Mouse (Mus musculus) liver, postnatal 0 days (tissue): ENCODE measurements at regions not wholly inside any gene's neighbourhood (a gene's known extent, or its start where the extent isn't known, plus 50 kb on each side); places are given as distances from the start of the nearest gene placed in this dataset.

Experiments
- ATAC-seq: fragments of 200-750 bp; cut with Nextera tagmentation; 2 replicates; pipeline ENCODE4 v1.8.0; 2017; ENCODE audit warnings: mild to moderate bottlenecking, moderate library complexity
- DNase-seq: peaks from one replicate; pipeline ENCODE4 v3.0.0-alpha.2; 2016
- H3K27ac ChIP-seq: fragments of 300-500 bp; sonication (generic); 2 replicates; pipeline ENCODE4 v1.5.1; 2014; ENCODE audit warnings: antibody characterized with exemption, moderate library complexity, mild to moderate bottlenecking, low read depth
- H3K27me3 ChIP-seq: fragments of 300-500 bp; sonication (generic); 2 replicates; pipeline ENCODE4 v1.6.1; 2014; ENCODE audit warnings: low read length, control low read depth, mixed read lengths; ENCODE audit not compliant: insufficient read depth
- H3K36me3 ChIP-seq: fragments of 300-500 bp; sonication (generic); replicated peaks from 2 replicates; pipeline ENCODE4 v1.6.1; 2014; ENCODE audit warnings: mild to moderate bottlenecking, control low read depth, low read length, moderate library complexity, mixed read lengths; ENCODE audit not compliant: insufficient read depth
- H3K4me1 ChIP-seq: fragments of 300-500 bp; sonication (generic); 2 replicates; pipeline ENCODE4 v1.6.1; 2014; ENCODE audit warnings: antibody characterized with exemption, mild to moderate bottlenecking, control low read depth; ENCODE audit not compliant: insufficient read depth
- H3K4me2 ChIP-seq: fragments of 300-500 bp; sonication (generic); 2 replicates; pipeline ENCODE4 v1.6.1; 2014; ENCODE audit warnings: low read depth, mild to moderate bottlenecking, low read length, moderate library complexity, mixed read lengths
- H3K4me3 ChIP-seq: fragments of 300-500 bp; sonication (generic); 2 replicates; pipeline ENCODE4 v1.5.1; 2014; ENCODE audit warnings: low read depth, low read length
- H3K9ac ChIP-seq: fragments of 300-500 bp; sonication (generic); replicated peaks from 2 replicates; pipeline ENCODE4 v1.6.1; 2014; ENCODE audit warnings: mild to moderate bottlenecking, moderate library complexity
- H3K9me3 ChIP-seq: fragments of 300-500 bp; sonication (generic); 2 replicates; pipeline ENCODE4 v1.6.1; 2016; ENCODE audit warnings: mild to moderate bottlenecking, control low read depth, low read length, mixed read lengths
- CTCF ChIP-seq: sonication (generic); IDR thresholded peaks from 2 replicates; pipeline ENCODE4 v1.5.1; 2016; ENCODE audit warnings: antibody characterized with exemption, low read depth
- EP300 ChIP-seq: IDR thresholded peaks from 2 replicates; pipeline ENCODE4 v1.6.1; 2016; ENCODE audit warnings: antibody characterized with exemption, low read depth, mild to moderate bottlenecking
- WGBS: fragments of 180-500 bp; shearing (Covaris S2); extraction: QIAGEN DNeasy Blood & Tissue Kit; methylation state at CpG from one replicate; pipeline ENCODE4 v1.1.7; 2014; ENCODE audit not compliant: insufficient replicate concordance; 5-methylcytosine and 5-hydroxymethylcytosine counted together

GRCm38 (mm10) chr3:21553159-21553758 lies 523.2 kb upstream of the Tbl1xr1 start:
- H3K9me3 ChIP-seq: no peaks in the 10 kb centered on the region
- DNase-seq: no peak
- H3K9ac ChIP-seq: no peak overlapping the region
- TF ChIP-seq EP300 (no peak), CTCF (no peak)
- ATAC-seq: peak; percentile 41; the same call in 1 of the 2 replicates
- H3K4me1 ChIP-seq: no peaks in the 10 kb centered on the region
- H3K27ac ChIP-seq: no peak overlapping the region
- no peak overlapping the region for H3K4me2 ChIP-seq
- no peaks in the 10 kb centered on the region for H3K27me3 ChIP-seq
- no peaks in the 10 kb centered on the region for H3K36me3 ChIP-seq
- WGBS: 56% methylated on average over 3 of the region's 3 CpGs
- no peak overlapping the region for H3K4me3 ChIP-seq

GRCm38 (mm10) chr3:21553859-21554258 lies 522.6 kb upstream of the Tbl1xr1 start:
- no peak overlapping the region for H3K27ac ChIP-seq
- H3K4me1 ChIP-seq: no peaks in the 10 kb centered on the region
- WGBS: 50% methylated on average over 1 of the region's 1 CpGs
- no peaks in the 10 kb centered on the region for H3K9me3 ChIP-seq
- DNase-seq (no peak), ATAC-seq (no peak)
- H3K9ac ChIP-seq: no peak overlapping the region
- H3K27me3 ChIP-seq: no peaks in the 10 kb centered on the region
- TF ChIP-seq CTCF: no peak
- TF ChIP-seq EP300: no peak
- no peak overlapping the region for H3K4me2 ChIP-seq
- no peak overlapping the region for H3K4me3 ChIP-seq
- H3K36me3 ChIP-seq: no peaks in the 10 kb centered on the region

- Histone ChIP-seq H3K27me3 (no peaks in the 10 kb centered on the region), H3K4me1 (no peaks in the 10 kb centered on the region), H3K9ac (no peak overlapping the region), H3K9me3 (no peaks in the 10 kb centered on the region), H3K4me3 (no peak overlapping the region), H3K4me2 (no peak overlapping the region), H3K27ac (no peak overlapping the region), H3K36me3 (no peaks in the 10 kb centered on the region)
- TF ChIP-seq CTCF (no peak), EP300 (no peak)
- 84% methylated on average over 12 of the region's 12 CpGs for WGBS
- ATAC-seq (no peak), DNase-seq (no peak)
Measured at GRCm38 (mm10) chr3:21557963-21558441, 518.5 kb upstream of the Tbl1xr1 start.

- Histone ChIP-seq H3K9ac (no peak overlapping the region), H3K4me1 (no peaks in the 10 kb centered on the region), H3K4me3 (no peak overlapping the region), H3K9me3 (no peaks in the 10 kb centered on the region), H3K27ac (no peak overlapping the region), H3K4me2 (no peak overlapping the region), H3K27me3 (no peaks in the 10 kb centered on the region), H3K36me3 (no peaks in the 10 kb centered on the region)
- TF ChIP-seq EP300 (no peak), CTCF (no peak)
- DNase-seq (no peak), ATAC-seq (no peak)
- 78% methylated on average over 2 of the region's 2 CpGs for WGBS
Measured at GRCm38 (mm10) chr3:21562771-21563312, 513.6 kb upstream of the Tbl1xr1 start.

- no peak overlapping the region for H3K9ac ChIP-seq
- no peak for DNase-seq
- H3K4me3 ChIP-seq: no peak overlapping the region
- H3K4me2 ChIP-seq: no peak overlapping the region
- no peaks in the 10 kb centered on the region for H3K4me1 ChIP-seq
- H3K27ac ChIP-seq: no peak overlapping the region
- no peak for TF ChIP-seq EP300
- no peak for TF ChIP-seq CTCF
- no peaks in the 10 kb centered on the region for H3K27me3 ChIP-seq
- H3K9me3 ChIP-seq: no peaks in the 10 kb centered on the region
- no peak for ATAC-seq
- H3K36me3 ChIP-seq: no peaks in the 10 kb centered on the region
- 68% methylated on average over 3 of the region's 3 CpGs for WGBS
Measured at GRCm38 (mm10) chr3:21563454-21563853, 513.0 kb upstream of the Tbl1xr1 start.

GRCm38 (mm10) chr3:21564211-21564781 lies 512.2 kb upstream of the Tbl1xr1 start:
- 35% methylated on average over 3 of the region's 3 CpGs for WGBS
- TF ChIP-seq EP300 (no peak), CTCF (no peak)
- DNase-seq: no peak
- H3K9me3 ChIP-seq: no peaks in the 10 kb centered on the region
- no peaks in the 10 kb centered on the region for H3K4me1 ChIP-seq
- H3K27me3 ChIP-seq: no peaks in the 10 kb centered on the region
- H3K27ac ChIP-seq: no peak overlapping the region
- H3K4me3 ChIP-seq: no peak overlapping the region
- H3K36me3 ChIP-seq: no peaks in the 10 kb centered on the region
- ATAC-seq: no peak
- no peak overlapping the region for H3K4me2 ChIP-seq
- H3K9ac ChIP-seq: no peak overlapping the region
